Mouse (Mus musculus) ES-Bruce4 (cell line): Measurements from ENCODE around the gene Selplg.

Source experiments
- CTCF ChIP-seq: IDR thresholded peaks from one replicate; pipeline ENCODE4 v1.8.1; 2011; ENCODE audit warnings: low read depth, low read length
- POLR2A ChIP-seq: IDR thresholded peaks from one replicate; pipeline ENCODE4 v1.8.1; 2011; ENCODE audit warnings: low read length; ENCODE audit not compliant: insufficient read depth

DNA sequence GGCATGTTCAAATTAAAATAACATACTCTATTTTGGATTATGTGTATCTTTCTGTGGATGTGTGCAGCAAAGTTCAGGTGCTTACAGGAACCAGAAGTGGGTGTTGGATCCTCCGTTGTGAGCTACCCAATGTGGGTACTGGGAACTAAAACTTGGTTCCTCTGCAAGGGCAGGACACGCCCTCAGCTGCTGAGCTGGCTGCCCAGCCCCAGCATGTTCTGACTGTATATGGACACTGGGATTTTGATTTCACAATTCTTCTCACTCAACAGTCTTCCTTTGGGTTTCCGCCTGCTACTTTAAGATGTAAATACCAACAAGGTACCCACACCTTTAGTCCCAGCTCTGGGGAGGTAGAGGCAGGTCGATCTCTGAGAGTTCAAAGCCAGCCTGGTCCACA is 8.0 kb upstream of the Selplg start:
- no peak for TF ChIP-seq POLR2A
- TF ChIP-seq CTCF, result no peak
